Mouse (Mus musculus): Measurements from ENCODE around the gene Serpina3i. TPM values are rescaled to one million over a fixed set of nuclear protein-coding genes. Genes with fewer than 3 reads are reported as not detected.

Gene Serpina3i
- polyA plus RNA-seq, 1 experiment from 2014 or later: 0.09 TPM

Other genes starting within 250 kb of the Serpina3i start
- gene Serpina9, start 249.4 kb upstream of the Serpina3i start, polyA plus RNA-seq (2014; fragmentation: Nextera tagmentation; extraction: Ambion mirVana): not detected in 2 replicates
- gene Serpina12, start 218.7 kb upstream of the Serpina3i start, polyA plus RNA-seq (2014; fragmentation: Nextera tagmentation; extraction: Ambion mirVana): not detected in 2 replicates
- gene Serpina5, start 162.0 kb upstream of the Serpina3i start, polyA plus RNA-seq (2014; fragmentation: Nextera tagmentation; extraction: Ambion mirVana): not detected in 2 replicates
- not detected in 2 replicates for gene Serpina3a, start 150.4 kb upstream of the Serpina3i start, polyA plus RNA-seq (2014; fragmentation: Nextera tagmentation; extraction: Ambion mirVana)
- gene Serpina3b, start 135.1 kb upstream of the Serpina3i start, polyA plus RNA-seq (2014; fragmentation: Nextera tagmentation; extraction: Ambion mirVana): not detected in 2 replicates
- gene Serpina3c, start 109.3 kb upstream of the Serpina3i start, polyA plus RNA-seq (2014; fragmentation: Nextera tagmentation; extraction: Ambion mirVana): not detected in 2 replicates
- 0.27 and 0.37 TPM in 2 replicates for gene Serpina3f, start 48.6 kb upstream of the Serpina3i start, polyA plus RNA-seq (2014; fragmentation: Nextera tagmentation; extraction: Ambion mirVana)
- 0.28 TPM in 1 of 2 replicates, not detected in the other for gene Serpina3g, start 26.9 kb upstream of the Serpina3i start, polyA plus RNA-seq (2014; fragmentation: Nextera tagmentation; extraction: Ambion mirVana)
- not detected in 2 replicates for gene Serpina3j, start 51.4 kb downstream of the Serpina3i start, polyA plus RNA-seq (2014; fragmentation: Nextera tagmentation; extraction: Ambion mirVana)
- gene Serpina3k, start 75.4 kb downstream of the Serpina3i start, polyA plus RNA-seq (2014; fragmentation: Nextera tagmentation; extraction: Ambion mirVana): not detected in 2 replicates
- not detected in 2 replicates for gene Serpina3m, start 75.4 kb downstream of the Serpina3i start, polyA plus RNA-seq (2014; fragmentation: Nextera tagmentation; extraction: Ambion mirVana)
- not detected in 2 replicates for gene Serpina3n, start 143.6 kb downstream of the Serpina3i start, polyA plus RNA-seq (2014; fragmentation: Nextera tagmentation; extraction: Ambion mirVana)
- 0.71 and 1.2 TPM in 2 replicates for gene Gsc, start 210.2 kb downstream of the Serpina3i start, polyA plus RNA-seq (2014; fragmentation: Nextera tagmentation; extraction: Ambion mirVana)